ENCODE assay signal across 16 mouse cellular contexts in the genomic region with DNA sequence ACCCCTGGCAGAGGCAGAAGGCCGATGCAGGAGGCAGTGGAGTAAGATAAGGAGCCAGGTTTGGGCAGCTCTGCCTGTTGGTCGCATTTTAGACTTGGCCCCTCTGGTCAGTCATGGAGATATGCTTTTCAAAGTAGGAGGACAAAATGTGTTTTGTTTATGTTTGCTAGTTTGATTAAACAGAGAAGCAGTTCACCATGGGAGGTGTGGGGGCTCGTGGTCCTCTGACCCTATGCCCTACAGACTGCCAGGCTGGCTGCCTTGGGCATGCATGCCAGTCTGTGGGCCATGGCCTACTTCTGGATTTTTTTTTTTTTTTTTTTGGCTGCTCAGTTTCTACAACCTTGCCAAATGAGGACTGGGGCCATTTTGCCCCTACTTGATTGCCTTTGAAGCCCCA. TPM values are rescaled to one million over a fixed set of nuclear protein-coding genes. Genes with fewer than 3 reads are reported as not detected.
"Had no signal": no experiment of that assay in that cellular context is flagged by ENCODE, and none has a peak within 500 bp of the region (broad histone marks: within the 10 kb centered on the region; RNA-seq: fewer than 3 reads in every experiment).

No protein-coding gene starts in this region.

- DNase-seq: cerebellum, adult 9-10 months; cerebellum, adult 9-11 months; cerebellum, postnatal 10 days; cerebellum, postnatal 14 days; cerebellum, postnatal 25 days; cerebellum, postnatal 36 days; embryo, embryonic 11 days; forebrain, postnatal 0 days; gastrocnemius, adult 2 months; gastrocnemius, postnatal 10 days; gastrocnemius, postnatal 14 days; gastrocnemius, postnatal 25 days; gastrocnemius, postnatal 36 days; heart, adult 18-20 months; heart, adult 2 months had no signal

RNA-seq across cellular contexts. Expression of gene Synj2, which starts 6.0 kb away (rescaled TPM):
- polyA plus RNA-seq: erythroblast, embryonic 14.5 days had no signal
